Mouse (Mus musculus): ENCODE measurements at regions not wholly inside any gene's neighbourhood (a gene's known extent, or its start where the extent isn't known, plus 50 kb on each side); places are given as distances from the start of the nearest gene placed in this dataset.
"Not testable (repeated sequence)": the region's sequence is repeated elsewhere in the genome, so short reads cannot be mapped to it uniquely, and the experiment has no call there.

- Histone ChIP-seq H3K4me1 (ENCODE audit: control insufficient read depth, insufficient read depth, low read length) (no peaks in the 10 kb centered on the region), H3K27ac (replicated peaks; ENCODE audit: low read depth, low read length) (no peak overlapping the region), H3K9ac (ENCODE audit: low read length) (no peak overlapping the region), H3K36me3 (ENCODE audit: control insufficient read depth, insufficient read depth, low read length) (no peaks in the 10 kb centered on the region), H3K4me3 (ENCODE audit: low read depth, low read length) (no peak overlapping the region), H3K9me3 (ENCODE audit: control insufficient read depth, low read length) (no peaks in the 10 kb centered on the region), H3K4me2 (ENCODE audit: low read depth, severe bottlenecking) (no peak overlapping the region), H3K27me3 (ENCODE audit: control insufficient read depth, insufficient read depth, low read length) (no peaks in the 10 kb centered on the region)
- DNase-seq (ENCODE audit: low spot score) (no peak), ATAC-seq (ENCODE audit: insufficient number of reproducible peaks, low FRiP score, low TSS enrichment, low read depth) (no peak)
- 92% methylated on average over 2 of the region's 2 CpGs for WGBS
Measured at GRCm38 (mm10) chr4:81611191-81611590, 168.6 kb upstream of the Mpdz start.

DNA sequence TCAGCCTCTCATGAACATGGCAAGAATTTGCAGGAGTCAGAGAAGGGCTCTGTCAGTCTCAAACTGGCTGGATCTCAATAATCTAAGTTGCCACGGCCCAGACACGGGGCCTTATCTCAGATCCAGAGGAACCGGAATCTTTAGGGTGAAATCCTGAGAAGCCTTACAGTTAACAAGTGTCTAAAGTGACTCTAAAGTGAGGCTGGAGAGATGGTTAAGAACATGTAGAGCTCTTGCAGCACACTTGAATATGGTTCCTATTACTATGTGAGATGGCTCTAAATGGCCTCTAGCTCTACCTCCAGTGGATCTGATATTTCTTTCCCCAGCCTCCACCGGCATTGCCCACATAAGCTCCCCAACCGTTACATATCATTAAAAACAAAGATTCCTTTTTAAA, 157.8 kb upstream of the Mpdz start:
- H3K27ac ChIP-seq (replicated peaks; ENCODE audit: low read depth, low read length), result no peak overlapping the region
- no peak overlapping the region for H3K4me3 ChIP-seq (ENCODE audit: low read depth, low read length)
- no peak overlapping the region for H3K4me2 ChIP-seq (ENCODE audit: low read depth, severe bottlenecking)
- no peak overlapping the region for H3K9ac ChIP-seq (ENCODE audit: low read length)
- WGBS, result 95% methylated on average over 5 of the region's 5 CpGs
- H3K4me1 ChIP-seq (ENCODE audit: control insufficient read depth, insufficient read depth, low read length), result no peaks in the 10 kb centered on the region
- no peak for ATAC-seq (ENCODE audit: insufficient number of reproducible peaks, low FRiP score, low TSS enrichment, low read depth)
- H3K36me3 ChIP-seq (ENCODE audit: control insufficient read depth, insufficient read depth, low read length), result no peaks in the 10 kb centered on the region
- DNase-seq (ENCODE audit: low spot score), result no peak
- no peaks in the 10 kb centered on the region for H3K9me3 ChIP-seq (ENCODE audit: control insufficient read depth, low read length)
- H3K27me3 ChIP-seq (ENCODE audit: control insufficient read depth, insufficient read depth, low read length), result no peaks in the 10 kb centered on the region

GRCm38 (mm10) chr4:81597390-81597789, 154.8 kb upstream of the Mpdz start:
- H3K36me3 ChIP-seq (ENCODE audit: control insufficient read depth, insufficient read depth, low read length), result no peaks in the 10 kb centered on the region
- H3K27me3 ChIP-seq (ENCODE audit: control insufficient read depth, insufficient read depth, low read length), result no peaks in the 10 kb centered on the region
- ATAC-seq (ENCODE audit: insufficient number of reproducible peaks, low FRiP score, low TSS enrichment, low read depth), result no peak
- H3K9ac ChIP-seq (ENCODE audit: low read length), result no peak overlapping the region
- H3K27ac ChIP-seq (replicated peaks; ENCODE audit: low read depth, low read length), result no peak overlapping the region
- no peak for DNase-seq (ENCODE audit: low spot score)
- H3K4me3 ChIP-seq (ENCODE audit: low read depth, low read length), result no peak overlapping the region
- no peak overlapping the region for H3K4me2 ChIP-seq (ENCODE audit: low read depth, severe bottlenecking)
- H3K4me1 ChIP-seq (ENCODE audit: control insufficient read depth, insufficient read depth, low read length), result no peaks in the 10 kb centered on the region
- H3K9me3 ChIP-seq (ENCODE audit: control insufficient read depth, low read length), result no peaks in the 10 kb centered on the region
- 60% methylated on average over 4 of the region's 4 CpGs for WGBS

DNA sequence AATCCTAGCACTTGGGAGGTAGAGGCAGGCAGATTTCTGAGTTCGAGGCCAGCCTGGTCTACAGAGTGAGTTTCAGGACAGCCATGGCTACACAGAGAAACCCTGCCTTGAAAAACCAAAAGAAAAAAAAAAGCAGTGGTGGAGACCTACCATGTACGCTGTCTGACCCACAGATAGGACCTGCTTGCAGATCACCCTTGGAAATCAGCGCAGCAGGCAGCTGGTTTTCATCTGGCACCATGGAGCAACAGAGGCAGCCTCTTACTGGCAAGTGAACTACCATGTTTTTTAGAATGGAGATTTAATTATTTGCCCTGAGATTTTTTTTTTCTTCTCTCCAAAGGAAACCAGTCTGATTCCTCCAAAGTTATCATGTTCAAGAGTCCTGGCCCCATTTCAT, 150.8 kb upstream of the Mpdz start:
- H3K27me3 ChIP-seq (ENCODE audit: control insufficient read depth, insufficient read depth, low read length); DNase-seq (ENCODE audit: low spot score); H3K9ac ChIP-seq (ENCODE audit: low read length); H3K36me3 ChIP-seq (ENCODE audit: control insufficient read depth, insufficient read depth, low read length); H3K4me2 ChIP-seq (ENCODE audit: low read depth, severe bottlenecking); ATAC-seq (ENCODE audit: insufficient number of reproducible peaks, low FRiP score, low TSS enrichment, low read depth); H3K4me3 ChIP-seq (ENCODE audit: low read depth, low read length); H3K4me1 ChIP-seq (ENCODE audit: control insufficient read depth, insufficient read depth, low read length); H3K9me3 ChIP-seq (ENCODE audit: control insufficient read depth, low read length); H3K27ac ChIP-seq (replicated peaks; ENCODE audit: low read depth, low read length): not testable (repeated sequence)
- 90% methylated on average over 3 of the region's 3 CpGs for whole genome bisulfite sequencing

DNA sequence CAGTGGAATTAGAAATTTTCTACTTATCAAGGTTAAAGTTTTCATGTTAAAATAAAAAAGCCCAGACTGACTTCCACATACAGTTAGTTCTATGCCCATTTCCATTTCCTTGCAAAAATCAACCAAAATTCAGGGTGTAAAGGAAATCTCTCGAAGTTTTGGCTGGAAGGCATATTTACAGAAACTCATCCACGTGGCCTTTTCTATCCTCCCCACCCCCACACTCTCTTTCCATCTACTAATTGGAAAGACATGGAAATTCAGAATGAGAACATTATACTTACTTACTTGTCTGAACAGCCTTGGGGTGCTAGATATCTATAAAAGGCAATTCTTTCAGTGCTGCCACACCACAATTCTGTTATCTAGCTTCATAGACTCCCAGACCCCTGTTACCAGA, 139.9 kb upstream of the Mpdz start:
- Histone ChIP-seq H3K27ac (replicated peaks; ENCODE audit: low read depth, low read length) (no peak overlapping the region), H3K4me2 (ENCODE audit: low read depth, severe bottlenecking) (no peak overlapping the region), H3K4me3 (ENCODE audit: low read depth, low read length) (no peak overlapping the region), H3K9me3 (ENCODE audit: control insufficient read depth, low read length) (no peaks in the 10 kb centered on the region), H3K36me3 (ENCODE audit: control insufficient read depth, insufficient read depth, low read length) (no peaks in the 10 kb centered on the region), H3K9ac (ENCODE audit: low read length) (no peak overlapping the region), H3K4me1 (ENCODE audit: control insufficient read depth, insufficient read depth, low read length) (peaks cover 13% of the 10 kb centered on the region; the same call in 1 of the 2 replicates), H3K27me3 (ENCODE audit: control insufficient read depth, insufficient read depth, low read length) (no peaks in the 10 kb centered on the region)
- 67% methylated on average over 2 of the region's 2 CpGs for WGBS
- ATAC-seq (ENCODE audit: insufficient number of reproducible peaks, low FRiP score, low TSS enrichment, low read depth) (no peak), DNase-seq (ENCODE audit: low spot score) (no peak)

- ATAC-seq (ENCODE audit: insufficient number of reproducible peaks, low FRiP score, low TSS enrichment, low read depth), result no peak
- no peaks in the 10 kb centered on the region for H3K27me3 ChIP-seq (ENCODE audit: control insufficient read depth, insufficient read depth, low read length)
- H3K27ac ChIP-seq (replicated peaks; ENCODE audit: low read depth, low read length), result no peak overlapping the region
- H3K9me3 ChIP-seq (ENCODE audit: control insufficient read depth, low read length), result no peaks in the 10 kb centered on the region
- no peak overlapping the region for H3K9ac ChIP-seq (ENCODE audit: low read length)
- WGBS, result 75% methylated on average over 8 of the region's 8 CpGs
- DNase-seq (ENCODE audit: low spot score), result no peak
- no peak overlapping the region for H3K4me2 ChIP-seq (ENCODE audit: low read depth, severe bottlenecking)
- no peak overlapping the region for H3K4me3 ChIP-seq (ENCODE audit: low read depth, low read length)
- H3K4me1 ChIP-seq (ENCODE audit: control insufficient read depth, insufficient read depth, low read length), result peaks cover 13% of the 10 kb centered on the region; the same call in 1 of the 2 replicates
- no peaks in the 10 kb centered on the region for H3K36me3 ChIP-seq (ENCODE audit: control insufficient read depth, insufficient read depth, low read length)
Measured at GRCm38 (mm10) chr4:81580553-81580952, 137.9 kb upstream of the Mpdz start.

DNA sequence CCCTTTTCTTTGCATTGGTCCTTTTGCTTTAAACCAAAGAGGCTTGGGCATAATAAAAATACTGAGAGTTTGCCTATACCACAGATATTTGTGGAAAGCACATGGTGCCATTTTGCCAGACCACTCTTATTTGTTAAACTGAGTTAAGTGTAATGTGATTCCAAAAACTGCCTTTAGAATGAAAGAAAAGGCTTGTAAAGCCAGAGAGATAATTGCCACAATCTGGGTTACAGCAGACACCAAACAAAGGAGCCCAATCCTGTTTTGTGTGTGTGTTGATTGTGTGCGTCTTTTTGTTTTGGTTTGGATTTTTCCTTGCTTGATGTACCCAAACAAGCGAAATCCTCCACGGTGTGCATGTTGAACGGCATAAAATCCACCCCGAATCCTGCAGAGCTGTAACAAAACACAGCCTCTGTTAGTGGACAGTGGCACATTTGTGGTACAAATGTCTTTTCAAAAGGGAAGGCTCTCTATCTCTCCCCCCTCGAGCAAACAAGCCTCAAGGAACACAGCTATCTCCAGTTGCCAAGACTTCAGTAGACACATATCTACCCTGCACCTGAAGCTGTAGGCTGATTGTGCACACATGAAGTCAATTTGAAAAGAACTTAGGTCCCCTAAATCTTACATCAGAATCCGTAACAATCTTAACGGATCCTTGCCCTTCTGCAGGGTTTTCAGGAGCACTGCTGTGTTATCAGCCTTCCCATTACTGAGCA, 136.9 kb upstream of the Mpdz start:
- ATAC-seq (ENCODE audit: insufficient number of reproducible peaks, low FRiP score, low TSS enrichment, low read depth) (no peak), DNase-seq (ENCODE audit: low spot score) (no peak)
- Histone ChIP-seq H3K27ac (replicated peaks; ENCODE audit: low read depth, low read length) (no peak overlapping the region; the same call in 1 of the 2 replicates), H3K4me3 (ENCODE audit: low read depth, low read length) (no peak overlapping the region), H3K9me3 (ENCODE audit: control insufficient read depth, low read length) (no peaks in the 10 kb centered on the region), H3K27me3 (ENCODE audit: control insufficient read depth, insufficient read depth, low read length) (no peaks in the 10 kb centered on the region), H3K36me3 (ENCODE audit: control insufficient read depth, insufficient read depth, low read length) (no peaks in the 10 kb centered on the region), H3K4me1 (ENCODE audit: control insufficient read depth, insufficient read depth, low read length) (peaks cover 13% of the 10 kb centered on the region; the same call in 1 of the 2 replicates), H3K4me2 (ENCODE audit: low read depth, severe bottlenecking) (no peak overlapping the region), H3K9ac (ENCODE audit: low read length) (no peak overlapping the region)
- WGBS, result 66% methylated on average over 8 of the region's 8 CpGs

DNA sequence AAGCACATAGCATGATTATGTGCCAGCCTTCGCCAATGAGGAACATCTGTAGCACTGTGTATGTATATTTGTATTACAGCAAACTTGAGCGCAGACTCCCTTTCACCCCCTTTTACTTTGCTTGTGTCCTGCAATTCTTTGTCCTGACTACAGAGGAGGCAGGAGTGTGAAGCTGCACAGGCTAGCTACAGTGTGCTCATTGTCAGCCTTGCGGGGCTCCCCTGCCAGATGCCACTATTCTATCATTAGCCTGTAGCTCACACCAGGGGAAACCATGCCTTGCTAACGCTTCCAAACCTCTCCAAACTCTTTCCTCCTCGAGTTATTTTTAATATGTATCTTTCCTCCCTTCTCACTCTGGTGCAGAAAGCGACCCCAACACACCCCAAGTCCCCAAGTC, 136.4 kb upstream of the Mpdz start:
- Histone ChIP-seq H3K27me3 (ENCODE audit: control insufficient read depth, insufficient read depth, low read length) (no peaks in the 10 kb centered on the region), H3K9me3 (ENCODE audit: control insufficient read depth, low read length) (no peaks in the 10 kb centered on the region), H3K27ac (replicated peaks; ENCODE audit: low read depth, low read length) (no peak overlapping the region; the same call in 1 of the 2 replicates), H3K4me2 (ENCODE audit: low read depth, severe bottlenecking) (no peak overlapping the region), H3K4me3 (ENCODE audit: low read depth, low read length) (no peak overlapping the region), H3K4me1 (ENCODE audit: control insufficient read depth, insufficient read depth, low read length) (peaks cover 13% of the 10 kb centered on the region; the same call in 1 of the 2 replicates), H3K36me3 (ENCODE audit: control insufficient read depth, insufficient read depth, low read length) (no peaks in the 10 kb centered on the region), H3K9ac (ENCODE audit: low read length) (no peak overlapping the region)
- 52% methylated on average over 6 of the region's 6 CpGs for WGBS
- DNase-seq (ENCODE audit: low spot score) (peak; percentile 35), ATAC-seq (ENCODE audit: insufficient number of reproducible peaks, low FRiP score, low TSS enrichment, low read depth) (no peak)

DNA sequence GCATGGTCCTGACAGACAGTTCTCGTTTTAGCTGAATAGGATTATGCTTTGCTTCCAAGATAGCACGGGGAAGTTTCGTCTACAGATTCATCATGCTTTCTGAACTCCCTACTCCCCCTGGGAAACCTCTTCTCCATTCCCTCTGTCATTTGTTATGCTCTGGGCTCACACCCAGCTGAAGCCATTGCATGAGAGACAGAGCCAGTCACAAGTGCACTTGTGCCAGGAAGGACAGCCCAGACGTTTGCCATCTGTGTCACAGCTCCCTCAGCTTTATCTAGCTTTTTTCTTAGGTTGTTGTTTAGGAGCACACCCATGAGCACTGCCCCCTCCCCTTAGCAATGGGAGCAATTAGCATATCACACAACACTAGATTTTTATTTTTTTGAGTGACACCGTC, 131.2 kb upstream of the Mpdz start:
- whole genome bisulfite sequencing, result 83% methylated on average over 5 of the region's 5 CpGs
- Histone ChIP-seq H3K4me2 (ENCODE audit: low read depth, severe bottlenecking) (no peak overlapping the region), H3K4me1 (ENCODE audit: control insufficient read depth, insufficient read depth, low read length) (no peaks in the 10 kb centered on the region), H3K27me3 (ENCODE audit: control insufficient read depth, insufficient read depth, low read length) (no peaks in the 10 kb centered on the region), H3K27ac (replicated peaks; ENCODE audit: low read depth, low read length) (no peak overlapping the region), H3K4me3 (ENCODE audit: low read depth, low read length) (no peak overlapping the region), H3K9me3 (ENCODE audit: control insufficient read depth, low read length) (no peaks in the 10 kb centered on the region), H3K36me3 (ENCODE audit: control insufficient read depth, insufficient read depth, low read length) (no peaks in the 10 kb centered on the region), H3K9ac (ENCODE audit: low read length) (no peak overlapping the region)
- DNase-seq (ENCODE audit: low spot score) (no peak), ATAC-seq (ENCODE audit: insufficient number of reproducible peaks, low FRiP score, low TSS enrichment, low read depth) (no peak)

Measured in limb, embryonic 11.5 days (tissue).